In the genomic region with DNA sequence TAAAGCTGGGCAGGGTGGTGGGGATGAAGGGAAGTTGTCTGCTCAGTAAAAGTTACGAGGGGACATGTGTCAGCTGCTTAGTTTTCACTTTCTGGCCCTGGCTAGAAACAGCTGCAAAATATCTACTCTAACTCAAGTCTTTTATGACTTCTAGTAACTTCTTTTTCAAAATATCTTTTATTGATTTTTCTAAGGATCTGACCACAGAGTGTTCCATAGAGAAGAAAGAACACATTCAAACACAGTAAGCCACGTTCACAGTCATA, we compare ENCODE assay signal across 20 mouse cellular contexts.
DNase-seq lines count a peak whose midpoint lies in the region; ATAC-seq lines count a peak whose summit lies in the region.
"Had no signal": no experiment of that assay in that cellular context is flagged by ENCODE, and none has a peak within 500 bp of the region (broad histone marks: within the 10 kb centered on the region; RNA-seq: fewer than 3 reads in every experiment).

No protein-coding gene starts in this region.

- H3K27ac ChIP-seq in lung, embryonic 15.5 days = peak overlapping the region; percentile 80
- no peak overlapping the region for H3K27ac ChIP-seq in hindbrain, embryonic 10.5 days
- H3K27ac ChIP-seq: forebrain, embryonic 13.5 days; gastrocnemius, adult 2 months; hindbrain, embryonic 12.5 days; limb, embryonic 12.5 days; liver, embryonic 12.5 days; neural tube, embryonic 12.5 days had no signal

- no peaks in the 10 kb centered on the region for H3K36me3 ChIP-seq in lung, embryonic 15.5 days
- no peaks in the 10 kb centered on the region for H3K36me3 ChIP-seq in hindbrain, embryonic 10.5 days
- H3K36me3 ChIP-seq: hindbrain, embryonic 12.5 days; limb, embryonic 12.5 days; liver, embryonic 12.5 days; neural tube, embryonic 12.5 days had no signal

- H3K4me1 ChIP-seq in lung, embryonic 15.5 days = peaks cover 16% of the 10 kb centered on the region
- no peaks in the 10 kb centered on the region for H3K4me1 ChIP-seq in hindbrain, embryonic 10.5 days (replicated peaks)
- H3K4me1 ChIP-seq: forebrain, embryonic 13.5 days; hindbrain, embryonic 12.5 days; limb, embryonic 12.5 days; liver, embryonic 12.5 days; neural tube, embryonic 12.5 days had no signal

- H3K4me2 ChIP-seq in lung, embryonic 15.5 days = no peak overlapping the region
- H3K4me2 ChIP-seq: forebrain, embryonic 13.5 days; heart, embryonic 11.5 days; hindbrain, embryonic 12.5 days; limb, embryonic 12.5 days; liver, embryonic 12.5 days; neural tube, embryonic 12.5 days had no signal

- ATAC-seq in lung, embryonic 15.5 days (ENCODE audit: borderline replicate concordance, extremely low read depth, low FRiP score, low TSS enrichment) = peak; percentile 82; the same call in 1 of the 2 replicates
- ATAC-seq: CD4-positive, CD25-positive, alpha-beta regulatory T cell, adult 4 months; forebrain, embryonic 13.5 days; liver, embryonic 12.5 days had no signal

- WGBS in lung, embryonic 15.5 days = 36% methylated on average over 2 of the region's 2 CpGs
- 80% methylated on average over 2 of the region's 2 CpGs for WGBS in hindbrain, embryonic 10.5 days

- H3K4me3 ChIP-seq in lung, embryonic 15.5 days = no peak overlapping the region
- no peak overlapping the region for H3K4me3 ChIP-seq in hindbrain, embryonic 10.5 days
- H3K4me3 ChIP-seq: forebrain, embryonic 13.5 days; gastrocnemius, adult 2 months; hindbrain, embryonic 12.5 days; limb, embryonic 12.5 days; liver, embryonic 12.5 days; neural tube, embryonic 12.5 days had no signal

- no peaks in the 10 kb centered on the region for H3K27me3 ChIP-seq in lung, embryonic 15.5 days
- no peaks in the 10 kb centered on the region for H3K27me3 ChIP-seq in hindbrain, embryonic 10.5 days (ENCODE audit: insufficient read depth, poor library complexity, severe bottlenecking)
- H3K27me3 ChIP-seq: forebrain, embryonic 13.5 days; hindbrain, embryonic 12.5 days; limb, embryonic 12.5 days; liver, embryonic 12.5 days; neural tube, embryonic 12.5 days had no signal

- DNase-seq in heart, postnatal 10 days = peak; percentile 15 to 23
- DNase-seq in heart, postnatal 25 days (ENCODE audit: low spot score) = no peak
- no peak for DNase-seq in lung, postnatal 14 days
- DNase-seq in kidney, postnatal 4 days = peak; percentile 22 to 34
- no peak for DNase-seq in B cell, adult 2 months
- no peak for DNase-seq in hindbrain, embryonic 10.5 days (ENCODE audit: low spot score)
- DNase-seq: adrenal gland, postnatal 25 days; gastrocnemius, adult 2 months; layer of hippocampus, postnatal 36 days; midbrain, embryonic 14.5 days; right cerebral cortex, postnatal 14 days; thymus, postnatal 25 days had no signal

- no peaks in the 10 kb centered on the region for H3K9me3 ChIP-seq in lung, embryonic 15.5 days
- no peaks in the 10 kb centered on the region for H3K9me3 ChIP-seq in hindbrain, embryonic 10.5 days
- H3K9me3 ChIP-seq: forebrain, embryonic 13.5 days; hindbrain, embryonic 12.5 days; limb, embryonic 12.5 days; liver, embryonic 12.5 days; neural tube, embryonic 12.5 days had no signal

- intact Hi-C loops in heart, postnatal 10 days (cut with DNase I) = no loop called here
- intact Hi-C loops in heart, postnatal 25 days (cut with DNase I) = no loop called here

- no peak overlapping the region for H3K9ac ChIP-seq in lung, embryonic 15.5 days
- H3K9ac ChIP-seq: forebrain, embryonic 13.5 days; hindbrain, embryonic 12.5 days; limb, embryonic 12.5 days; liver, embryonic 12.5 days; neural tube, embryonic 12.5 days had no signal

Comparison
In these comparisons a context has a peak if more than half of its experiments do, and no peak if none do; other contexts are left out.
1. DNase-seq: peak in heart, postnatal 10 days (2 of 2) and kidney, postnatal 4 days (2 of 2); none in heart, postnatal 25 days (single experiment), lung, postnatal 14 days (single experiment), B cell, adult 2 months (0 of 2) and hindbrain, embryonic 10.5 days (single experiment).